Mouse (Mus musculus) small intestine, adult 2 months (tissue): ENCODE data around the gene Srp68. TPM values are rescaled to one million over a fixed set of nuclear protein-coding genes. Genes with fewer than 3 reads are reported as not detected.

Experiments
- H3K27ac ChIP-seq: fragments of 200-500 bp; 2 replicates; pipeline ENCODE4 v1.5.1; 2012; ENCODE audit warnings: low read depth, low read length, control low read depth, inconsistent platforms; ENCODE audit not compliant: insufficient read depth
- H3K27me3 ChIP-seq: fragments of 200-500 bp; 2 replicates; pipeline ENCODE4 v1.6.1; 2012; ENCODE audit warnings: mild to moderate bottlenecking, moderate library complexity, low read length, inconsistent platforms; ENCODE audit not compliant: control insufficient read depth, insufficient read depth
- H3K36me3 ChIP-seq: fragments of 200-500 bp; 2 replicates; pipeline ENCODE4 v1.6.1; 2012; ENCODE audit warnings: mild to moderate bottlenecking, low read length, control low read depth, inconsistent platforms; ENCODE audit not compliant: control insufficient read depth, insufficient read depth
- H3K4me1 ChIP-seq: fragments of 200-500 bp; 2 replicates; pipeline ENCODE4 v1.6.1; 2012; ENCODE audit warnings: low read length, inconsistent platforms, mixed read lengths; ENCODE audit not compliant: control insufficient read depth, insufficient read depth, insufficient read length
- H3K4me3 ChIP-seq: fragments of 200-500 bp; 2 replicates; pipeline ENCODE4 v1.5.1; 2012; ENCODE audit warnings: low read depth, mild to moderate bottlenecking, control low read depth, inconsistent platforms, low read length, moderate library complexity
- CTCF ChIP-seq: fragments of 200-500 bp; IDR thresholded peaks from 2 replicates; pipeline ENCODE4 v1.5.1; 2012; ENCODE audit warnings: low read depth, mild to moderate bottlenecking, control low read depth, inconsistent platforms, low read length, moderate library complexity, mixed read lengths; ENCODE audit not compliant: insufficient replicate concordance, insufficient read length; ENCODE audit errors: extremely low read depth
- POLR2A ChIP-seq: fragments of 200-500 bp; IDR thresholded peaks from 2 replicates; pipeline ENCODE4 v1.6.1; 2012; ENCODE audit warnings: low read depth, mild to moderate bottlenecking, control low read depth, inconsistent platforms, low read length, moderate library complexity
- WGBS: fragments of 180-500 bp; shearing (Covaris S2); methylation state at CpG from one replicate; pipeline ENCODE4 v1.1.7; 2018; 5-methylcytosine and 5-hydroxymethylcytosine counted together
- polyA plus RNA-seq: library from polyadenylated mRNA; depleted of rRNA; stranded (reverse); fragments of >200 nt; gene quantifications from 2 replicates; pipeline ENCODE4 v1.2.3, GENCODE M21; 2012

Srp68 gene
- polyA plus RNA-seq, 1 experiment: 39.0 TPM

- peak overlapping the region; percentile 40 for H3K27ac ChIP-seq
- H3K36me3 ChIP-seq: peaks cover 59% of the 10 kb centered on the region
- no peak overlapping the region for H3K4me3 ChIP-seq
- peaks cover 41% of the 10 kb centered on the region for H3K4me1 ChIP-seq
- TF ChIP-seq CTCF (no peak), POLR2A (no peak)
- 54% methylated on average over 6 of the region's 6 CpGs for WGBS
- no peaks in the 10 kb centered on the region for H3K27me3 ChIP-seq
Observed at GRCm38 (mm10) chr11:116245616-116246015, 28.4 kb downstream of the Srp68 start.

GRCm38 (mm10) chr11:116244580-116244979, 29.4 kb downstream of the Srp68 start:
- WGBS: 86% methylated on average over 8 of the region's 8 CpGs
- no peak for TF ChIP-seq CTCF
- TF ChIP-seq POLR2A: no peak
- Histone ChIP-seq H3K4me1 (peaks cover 41% of the 10 kb centered on the region), H3K36me3 (peaks cover 49% of the 10 kb centered on the region), H3K27me3 (no peaks in the 10 kb centered on the region), H3K27ac (no peak overlapping the region), H3K4me3 (no peak overlapping the region)

GRCm38 (mm10) chr11:116241744-116242235, 32.2 kb downstream of the Srp68 start:
- peak overlapping the region; percentile 11; the same call in 1 of the 2 replicates for H3K4me3 ChIP-seq
- H3K27ac ChIP-seq: peak overlapping the region; percentile 93
- H3K36me3 ChIP-seq: peaks cover 27% of the 10 kb centered on the region
- H3K27me3 ChIP-seq: no peaks in the 10 kb centered on the region
- peaks cover 42% of the 10 kb centered on the region for H3K4me1 ChIP-seq
- TF ChIP-seq POLR2A (no peak), CTCF (no peak)
- 38% methylated on average over 12 of the region's 12 CpGs for WGBS

- Histone ChIP-seq H3K27ac (no peak overlapping the region), H3K36me3 (peaks cover 9% of the 10 kb centered on the region), H3K4me3 (no peak overlapping the region), H3K27me3 (no peaks in the 10 kb centered on the region), H3K4me1 (peaks cover 31% of the 10 kb centered on the region)
- no peak for TF ChIP-seq CTCF
- no peak for TF ChIP-seq POLR2A
- 78% methylated on average over 7 of the region's 7 CpGs for WGBS
Observed at GRCm38 (mm10) chr11:116239797-116240196, 34.2 kb downstream of the Srp68 start.

GRCm38 (mm10) chr11:116237742-116238395, 36.1 kb downstream of the Srp68 start, which contains the start of gene Evpl:
Gene Evpl, minus strand, starts transcription at chr11:116238077.
- Histone ChIP-seq H3K36me3 (peaks cover 1% of the 10 kb centered on the region; the same call in 1 of the 2 replicates), H3K4me3 (peak within 1 kb of the TSS; percentile 69), H3K4me1 (peaks cover 31% of the 10 kb centered on the region), H3K27ac (peak within 1 kb of the TSS; percentile 46), H3K27me3 (no peaks in the 10 kb centered on the region)
- WGBS: 6% methylated on average over 30 of the region's 31 CpGs
- peak; percentile 92 for TF ChIP-seq POLR2A
- no peak for TF ChIP-seq CTCF

GRCm38 (mm10) chr11:116234901-116235300, 39.1 kb downstream of the Srp68 start:
- WGBS: 88% methylated on average over 8 of the region's 8 CpGs
- TF ChIP-seq CTCF (no peak), POLR2A (no peak)
- H3K4me3 ChIP-seq: no peak overlapping the region
- H3K27me3 ChIP-seq: no peaks in the 10 kb centered on the region
- H3K4me1 ChIP-seq: peaks cover 16% of the 10 kb centered on the region
- peaks cover 7% of the 10 kb centered on the region for H3K36me3 ChIP-seq
- H3K27ac ChIP-seq: no peak overlapping the region

GRCm38 (mm10) chr11:116232427-116232826, 41.6 kb downstream of the Srp68 start:
- Histone ChIP-seq H3K4me1 (peaks cover 10% of the 10 kb centered on the region), H3K4me3 (no peak overlapping the region), H3K36me3 (peaks cover 11% of the 10 kb centered on the region), H3K27ac (no peak overlapping the region), H3K27me3 (no peaks in the 10 kb centered on the region)
- TF ChIP-seq POLR2A (no peak), CTCF (no peak)
- 74% methylated on average over 17 of the region's 17 CpGs for WGBS
